Mouse (Mus musculus): ENCODE measurements around the gene Sept4. TPM values are rescaled to one million over a fixed set of nuclear protein-coding genes. Genes with fewer than 3 reads are reported as not detected.
A peak's percentile ranks its signal among the peaks of the same experiment; 100 is the strongest.

Gene Sept4
- total RNA-seq, 2 experiments from 2014 or later = 1.3 TPM; not detected in 1

DNA sequence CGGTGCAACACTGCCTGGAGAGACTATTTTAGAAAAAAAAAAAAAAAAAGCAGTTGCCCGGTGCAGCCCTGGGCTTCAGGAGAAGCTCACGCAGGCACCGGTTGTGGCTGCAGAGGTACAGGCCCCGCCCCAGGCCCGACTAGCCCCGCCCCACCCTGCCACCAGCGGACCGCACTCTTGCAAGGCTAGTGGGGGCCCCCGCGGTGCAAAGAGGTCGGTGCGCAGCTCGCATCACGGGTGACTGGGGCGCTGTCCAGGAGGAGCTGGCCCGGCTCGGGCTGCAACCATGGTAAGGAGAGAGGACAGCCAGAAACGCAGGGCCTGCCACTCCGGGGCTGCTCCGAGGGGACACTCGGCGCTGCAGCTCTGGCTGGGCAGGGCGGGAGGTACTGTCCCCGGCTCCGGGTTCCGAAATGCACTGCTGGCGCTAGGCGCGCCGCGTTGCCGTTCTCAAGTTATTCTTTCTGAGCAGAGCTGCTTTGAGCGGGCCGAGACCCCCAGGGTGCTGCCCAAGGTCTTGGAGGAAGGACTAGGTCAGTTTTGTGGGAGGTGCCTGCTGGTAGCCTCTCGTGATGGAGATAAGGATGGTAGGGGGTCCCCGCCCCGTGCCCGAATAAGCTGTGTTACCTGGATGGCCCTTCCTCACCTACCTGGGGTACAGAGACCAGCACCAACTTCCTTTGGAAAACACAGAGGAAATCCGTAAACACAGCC is 9.7 kb downstream of the Sept4 start:
- ATAC-seq (replicated peaks; ENCODE audit: poor library complexity, severe bottlenecking) = peak; percentile 91

DNA sequence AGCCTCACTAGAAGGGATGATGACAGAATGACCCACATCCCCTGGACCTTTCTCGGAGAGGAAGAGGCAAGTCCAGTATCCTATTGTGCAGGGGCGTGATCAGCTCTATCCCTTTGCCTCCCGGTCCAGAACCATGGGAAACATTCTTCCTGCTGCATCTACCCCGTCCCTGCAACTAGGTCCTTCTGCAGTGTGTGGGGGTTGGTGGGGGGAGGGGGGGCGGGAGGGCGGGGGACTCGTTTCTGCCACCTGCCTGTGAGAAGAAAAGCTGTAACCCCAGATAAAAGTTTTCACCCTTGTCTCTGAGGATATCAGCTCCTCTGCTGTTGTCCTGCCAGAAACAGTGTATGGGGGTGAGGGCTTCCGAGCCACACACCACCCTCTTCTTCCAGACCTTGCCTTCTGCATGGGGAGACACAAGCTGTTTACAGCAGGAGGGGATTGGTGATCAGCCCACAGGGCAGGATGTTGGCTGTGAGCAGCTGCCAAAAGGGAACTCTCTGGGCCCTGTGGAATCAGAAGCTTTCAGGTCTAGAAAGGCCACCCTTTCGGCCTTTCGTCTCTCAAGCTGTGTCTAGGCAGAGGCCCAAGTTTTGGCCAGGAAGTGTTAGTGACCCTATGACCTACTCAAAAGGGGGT is 10.4 kb downstream of the Sept4 start:
- ATAC-seq (replicated peaks; ENCODE audit: poor library complexity, severe bottlenecking) = 0 out of 2 replicates have a peak, but pooled peaks have one; percentile 14

DNA sequence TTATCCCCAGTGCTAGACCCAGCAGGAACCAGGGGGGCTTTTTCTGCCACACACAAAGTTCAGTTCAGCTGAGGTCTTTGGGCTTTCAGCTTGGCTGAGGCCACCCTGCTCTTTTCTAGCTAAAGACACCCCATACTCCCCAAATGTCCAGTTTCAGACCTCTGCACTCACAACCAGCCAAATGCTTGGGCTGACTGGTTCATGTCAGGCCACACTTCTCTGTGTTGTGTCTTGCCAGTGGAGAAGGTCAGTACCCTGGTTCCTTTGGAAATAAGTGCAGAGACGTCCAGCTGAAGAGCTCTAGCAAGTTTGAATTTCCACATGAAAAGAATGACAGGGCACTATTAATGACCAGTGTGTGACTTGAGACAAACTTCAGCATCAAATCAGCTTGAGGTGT is 11.0 kb downstream of the Sept4 start:
- no peak for ATAC-seq (replicated peaks; ENCODE audit: poor library complexity, severe bottlenecking)

DNA sequence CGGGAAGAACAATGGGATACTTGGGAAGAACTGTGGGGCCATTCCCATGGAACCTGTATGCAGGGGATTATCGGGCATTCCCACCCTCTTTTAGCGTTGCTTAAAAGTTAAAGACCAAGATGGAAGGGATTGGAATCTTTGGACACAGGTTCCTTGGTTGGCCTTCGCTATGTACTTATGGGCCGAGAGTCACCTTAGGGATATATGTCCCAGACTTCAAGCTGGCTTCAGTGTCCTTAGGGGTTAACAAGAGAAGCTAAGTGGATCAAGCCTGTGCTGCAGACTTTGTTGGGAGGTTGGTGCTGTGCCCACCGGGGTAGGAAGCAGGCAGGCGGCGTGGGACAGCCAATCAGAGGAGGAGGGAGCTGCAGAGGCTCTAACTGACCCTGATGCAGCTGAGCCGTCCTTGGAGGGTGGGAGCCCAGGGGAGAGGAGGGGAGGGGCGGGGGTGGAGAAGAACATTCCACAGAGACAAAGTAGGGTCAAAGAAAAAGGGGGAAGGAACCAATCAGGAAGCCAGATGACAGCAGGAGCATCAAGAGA is 11.9 kb downstream of the Sept4 start:
- ATAC-seq (replicated peaks; ENCODE audit: poor library complexity, severe bottlenecking) = no peak

DNA sequence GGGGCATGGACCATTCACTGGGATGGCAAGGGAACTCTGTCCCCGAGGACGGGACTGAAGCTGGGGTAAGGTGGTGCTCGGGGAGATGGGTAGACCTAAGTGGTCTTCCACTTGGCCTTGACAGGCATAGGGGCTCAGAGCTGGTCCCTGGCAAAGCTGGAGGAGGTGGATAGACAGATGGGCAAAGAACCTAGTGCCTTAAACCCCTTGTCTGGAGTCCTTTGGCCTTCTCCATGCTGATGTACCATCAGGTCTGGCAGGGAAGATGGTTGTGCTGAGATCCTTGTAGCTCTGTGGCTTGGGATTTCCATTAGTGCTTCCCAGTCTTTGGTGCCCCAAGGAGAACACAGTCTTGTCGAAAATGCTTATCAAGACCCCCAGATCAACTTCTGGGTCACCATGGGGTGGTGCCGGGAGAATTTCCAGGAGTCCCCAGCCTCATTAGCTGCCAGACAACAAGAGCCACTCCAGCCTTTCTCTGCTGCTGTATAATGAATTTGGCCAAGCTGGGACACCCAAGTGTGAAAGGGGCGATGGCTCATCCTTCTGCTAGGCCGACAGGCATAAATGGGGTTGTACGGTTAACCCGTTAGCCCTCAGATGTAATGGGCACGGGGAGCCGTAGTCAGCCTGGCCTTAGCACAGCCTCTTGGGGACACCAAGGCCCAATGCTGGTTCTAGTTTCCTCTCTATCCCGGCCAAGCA is 12.6 kb downstream of the Sept4 start:
- ATAC-seq (replicated peaks; ENCODE audit: poor library complexity, severe bottlenecking) = no peak

DNA sequence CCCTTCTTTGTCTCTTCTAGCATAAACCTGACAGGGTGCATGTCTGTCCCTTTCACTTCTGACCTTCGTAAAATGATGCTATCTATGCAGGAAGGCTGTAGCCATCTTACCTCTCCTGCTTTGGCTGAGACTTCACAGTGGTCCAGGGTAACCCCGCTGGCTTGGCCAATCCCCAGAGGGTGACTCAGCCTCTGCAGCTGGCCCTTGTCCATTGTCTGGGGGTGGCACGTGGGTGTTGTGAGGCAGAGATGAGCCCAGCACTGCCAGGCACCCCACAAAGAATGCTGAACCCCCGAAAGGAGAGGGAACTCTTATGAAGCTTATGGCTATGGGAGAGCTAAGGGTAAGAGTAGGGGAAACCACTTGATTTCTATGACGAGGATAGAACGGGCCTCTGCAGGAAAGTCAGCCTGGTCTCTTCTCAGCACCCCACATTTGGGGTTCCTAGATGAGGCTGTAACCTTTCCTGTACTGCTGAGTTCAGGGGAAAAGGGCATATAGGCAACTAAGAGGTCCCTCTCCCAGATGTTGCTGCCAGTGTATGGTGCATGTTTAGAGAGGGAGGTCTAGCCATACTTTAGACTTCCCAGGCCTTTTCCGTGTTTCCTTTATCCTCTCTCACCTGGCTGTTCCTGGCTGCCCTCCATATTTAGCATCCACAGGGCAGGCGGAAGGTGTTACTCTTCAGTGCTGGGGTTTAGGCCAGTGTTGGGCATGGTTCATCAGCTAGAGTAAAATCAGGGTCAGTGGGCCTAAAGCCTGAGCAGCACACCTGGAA is 13.4 kb downstream of the Sept4 start:
- ATAC-seq (replicated peaks; ENCODE audit: poor library complexity, severe bottlenecking) = no peak

DNA sequence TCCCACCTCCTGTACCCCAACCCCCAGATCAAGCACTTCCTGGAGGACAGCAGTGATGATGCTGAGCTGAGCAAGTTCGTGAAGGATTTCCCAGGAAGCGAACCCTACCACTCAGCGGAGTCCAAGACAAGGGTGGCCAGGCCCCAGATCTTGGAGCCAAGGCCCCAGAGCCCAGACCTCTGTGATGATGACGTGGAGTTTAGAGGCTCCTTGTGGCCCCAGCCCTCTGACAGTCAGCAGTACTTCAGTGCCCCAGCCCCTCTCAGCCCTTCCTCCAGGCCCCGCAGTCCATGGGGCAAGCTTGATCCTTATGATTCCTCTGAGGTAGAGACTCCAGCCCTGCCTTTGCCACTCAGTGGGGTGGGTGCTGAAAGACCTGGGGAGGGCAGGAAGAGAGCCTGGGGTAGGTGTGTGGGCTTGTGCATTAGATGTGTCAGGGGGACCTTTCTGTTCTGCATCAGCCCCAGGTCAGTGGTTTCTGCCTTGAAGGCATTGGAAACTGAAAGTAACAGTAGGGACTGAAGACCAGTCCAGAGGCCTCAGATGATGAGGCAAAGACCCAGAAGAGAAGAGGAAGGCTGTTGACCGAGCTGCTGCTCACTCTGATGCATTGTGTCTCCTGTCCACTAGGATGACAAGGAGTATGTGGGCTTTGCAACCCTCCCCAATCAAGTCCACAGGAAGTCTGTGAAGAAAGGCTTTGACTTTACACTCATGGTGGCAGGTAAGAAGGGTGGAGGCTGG is 14.8 kb downstream of the Sept4 start:
- ATAC-seq (replicated peaks; ENCODE audit: poor library complexity, severe bottlenecking) = peak; percentile 64

DNA sequence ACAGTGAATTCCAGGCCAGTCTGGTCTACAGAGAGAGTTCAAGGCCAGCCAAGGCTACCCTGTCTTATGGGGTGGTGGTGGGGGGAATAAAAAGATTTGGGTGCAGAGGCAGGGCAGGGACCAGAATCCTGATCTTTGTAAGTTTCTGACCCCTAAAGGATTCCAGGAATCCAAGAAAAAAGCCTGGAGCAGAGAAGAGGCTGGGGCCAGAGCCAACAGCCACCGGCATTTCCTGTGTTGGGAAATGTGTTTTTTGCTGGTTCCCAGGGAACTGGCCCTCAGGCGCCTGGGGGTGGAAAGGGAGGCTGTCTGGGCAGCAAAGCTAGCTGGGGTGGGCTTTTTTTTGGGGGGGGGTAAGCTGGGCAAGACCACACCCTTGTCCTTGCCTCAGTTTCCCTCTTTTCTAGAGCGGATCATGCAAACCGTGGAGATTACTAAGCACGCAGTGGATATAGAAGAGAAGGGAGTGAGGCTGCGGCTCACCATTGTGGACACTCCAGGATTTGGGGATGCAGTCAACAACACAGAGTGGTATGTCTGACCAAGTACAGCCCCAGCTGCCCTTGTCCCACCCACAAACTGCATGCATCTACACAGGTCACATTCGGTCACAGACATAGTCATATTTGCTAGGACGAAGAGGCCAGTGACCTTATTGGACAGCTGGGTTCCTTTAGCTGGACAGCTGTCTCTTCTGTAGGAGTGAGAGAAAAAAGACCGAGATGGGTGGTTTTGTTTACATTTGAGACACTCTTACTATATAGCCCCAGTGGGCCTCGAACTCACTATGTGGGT is 16.2 kb downstream of the Sept4 start:
- no peak for ATAC-seq (replicated peaks; ENCODE audit: poor library complexity, severe bottlenecking)

DNA sequence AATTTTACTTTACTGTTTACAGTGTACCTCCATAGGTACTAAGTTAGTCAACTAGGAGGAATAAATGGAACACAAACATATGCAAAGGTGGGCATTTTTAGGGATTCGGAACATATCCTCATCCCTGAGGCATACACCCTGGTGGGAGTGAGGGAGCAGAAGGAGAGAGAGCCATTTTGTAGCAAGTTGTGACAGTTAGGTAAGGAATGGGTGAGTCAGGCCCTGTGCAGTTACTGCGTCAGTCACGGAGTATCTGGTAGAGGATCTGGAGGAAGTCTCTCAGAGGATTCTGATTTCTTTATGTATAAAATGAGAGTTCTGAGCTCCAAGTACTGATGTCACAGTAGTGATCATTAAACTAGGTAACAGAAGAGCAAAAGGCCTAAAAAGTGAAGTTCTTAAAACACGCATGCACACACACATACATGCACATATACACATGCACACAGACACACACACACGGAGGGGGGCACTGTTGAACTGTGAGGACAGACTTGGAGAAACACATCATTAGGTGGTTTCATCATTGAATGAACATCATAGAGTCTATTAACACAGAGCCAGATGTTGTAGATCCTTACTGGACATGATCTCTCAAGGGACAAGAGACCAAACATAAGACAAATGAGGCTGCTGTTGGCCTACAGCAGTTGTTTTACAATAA is 18.6 kb downstream of the Sept4 start:
- ATAC-seq (replicated peaks; ENCODE audit: poor library complexity, severe bottlenecking) = no peak

DNA sequence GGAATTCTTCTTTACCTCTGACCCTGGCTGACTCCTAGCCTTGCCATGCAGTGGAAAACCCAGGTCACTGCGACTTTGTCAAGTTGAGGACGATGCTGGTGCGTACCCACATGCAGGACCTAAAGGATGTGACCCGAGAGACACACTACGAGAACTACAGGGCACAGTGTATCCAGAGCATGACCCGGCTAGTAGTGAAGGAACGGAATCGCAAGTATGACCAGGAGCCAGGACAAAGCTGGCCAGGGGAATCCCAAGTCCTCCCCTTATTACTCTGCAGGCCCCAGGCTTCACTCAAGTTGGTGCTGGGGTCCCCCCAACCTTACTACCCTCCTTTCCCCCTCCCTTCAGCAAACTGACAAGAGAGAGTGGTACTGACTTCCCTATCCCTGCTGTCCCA is 20.9 kb downstream of the Sept4 start:
- no peak for ATAC-seq (replicated peaks; ENCODE audit: poor library complexity, severe bottlenecking)

DNA sequence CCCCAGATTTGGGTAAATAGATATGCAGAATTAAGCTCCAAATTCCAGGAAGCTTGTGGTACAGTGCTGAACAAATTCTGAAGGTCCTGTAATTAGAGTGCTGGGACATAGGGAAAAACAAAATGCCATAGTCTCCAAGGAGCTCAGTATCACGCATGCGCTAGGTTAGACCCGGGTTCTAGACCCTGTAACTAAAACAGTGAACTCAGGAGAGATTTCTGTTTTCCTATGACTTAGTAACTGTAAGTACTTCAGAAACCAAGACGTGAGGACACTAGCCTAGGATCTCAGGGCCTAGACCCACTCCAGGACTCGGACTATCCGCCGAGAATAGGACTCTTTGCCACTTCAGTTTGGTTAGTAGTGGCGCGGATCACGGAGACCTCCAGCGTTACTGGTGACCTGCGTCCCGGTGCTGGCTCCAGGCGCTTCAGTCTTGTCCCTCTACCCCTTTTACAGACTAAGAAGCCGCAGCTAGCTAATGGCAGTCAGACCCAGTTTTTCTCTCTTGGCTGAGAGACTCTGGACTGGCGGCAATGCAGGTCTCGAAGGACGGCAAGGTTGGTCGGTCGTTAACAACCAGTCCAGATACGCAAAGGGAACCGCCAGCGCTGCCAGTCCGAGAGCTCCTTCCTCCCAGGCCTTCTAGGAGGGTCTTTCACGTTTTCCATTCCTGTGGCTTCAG is 22.3 kb downstream of the Sept4 start:
- ATAC-seq (replicated peaks; ENCODE audit: poor library complexity, severe bottlenecking) = no peak

DNA sequence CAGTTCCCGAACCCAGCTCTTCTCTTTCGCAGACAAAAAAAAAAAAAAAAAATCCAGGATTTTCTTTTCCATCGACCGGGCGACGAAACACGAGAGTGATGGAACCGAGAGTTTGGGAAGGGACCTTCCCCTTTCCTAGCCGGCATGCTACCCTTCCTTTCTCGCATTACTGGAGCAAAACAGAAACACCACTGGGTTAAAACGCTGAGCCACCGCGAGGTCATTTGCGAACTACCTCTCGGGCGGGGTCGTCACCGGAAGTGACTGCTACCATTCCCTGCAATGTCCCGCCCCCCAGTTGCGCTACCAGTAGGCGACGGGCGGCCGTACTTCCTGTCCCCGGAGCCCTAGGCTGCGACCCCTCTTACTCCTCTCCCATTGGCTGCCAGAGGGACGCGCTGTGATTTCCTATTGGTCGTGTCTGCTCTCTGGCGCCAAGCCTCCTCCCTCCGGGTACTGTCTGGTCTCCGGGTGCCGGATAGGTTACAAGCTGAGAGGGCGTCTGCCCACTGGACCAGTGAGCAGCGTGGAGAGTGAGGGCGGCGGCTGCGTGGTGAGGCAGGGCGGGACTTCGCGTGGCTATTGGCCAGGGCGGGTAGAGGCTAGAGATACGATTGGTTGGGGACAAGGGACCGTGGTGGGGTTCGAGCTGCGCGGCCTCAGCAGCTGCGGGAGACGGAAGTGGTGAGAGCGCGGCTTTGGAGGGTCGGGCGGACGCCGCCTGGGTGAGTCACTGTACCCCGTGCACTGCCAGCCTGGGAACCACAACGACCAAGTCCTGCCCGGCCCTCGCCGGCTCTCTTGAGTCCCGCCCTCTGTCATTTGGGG is 23.0 kb downstream of the Sept4 start, which contains the start of gene Mtmr4:
Gene Mtmr4 (plus strand): TSS at position 637 of the 828 bp plus-strand sequence.
- ATAC-seq (replicated peaks; ENCODE audit: poor library complexity, severe bottlenecking) = peak; percentile 84

DNA sequence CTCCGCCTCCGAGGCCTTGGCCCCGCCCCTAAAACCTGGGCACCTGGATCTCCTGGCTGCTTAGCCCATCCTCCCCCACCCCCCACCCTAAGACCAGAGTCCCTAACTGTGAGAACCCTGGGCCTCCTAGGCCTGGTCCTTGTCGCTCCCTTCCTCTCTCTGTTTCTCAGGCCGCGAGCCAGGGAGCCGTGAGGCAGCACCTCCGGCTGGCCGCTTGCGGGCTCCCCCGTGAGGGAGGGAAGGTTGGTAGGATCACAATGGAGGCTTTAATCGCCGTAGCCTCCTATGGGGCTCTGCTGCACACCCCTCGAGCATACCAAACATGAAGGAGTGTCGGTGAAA is 23.6 kb downstream of the Sept4 start:
- no peak for ATAC-seq (replicated peaks; ENCODE audit: poor library complexity, severe bottlenecking)

DNA sequence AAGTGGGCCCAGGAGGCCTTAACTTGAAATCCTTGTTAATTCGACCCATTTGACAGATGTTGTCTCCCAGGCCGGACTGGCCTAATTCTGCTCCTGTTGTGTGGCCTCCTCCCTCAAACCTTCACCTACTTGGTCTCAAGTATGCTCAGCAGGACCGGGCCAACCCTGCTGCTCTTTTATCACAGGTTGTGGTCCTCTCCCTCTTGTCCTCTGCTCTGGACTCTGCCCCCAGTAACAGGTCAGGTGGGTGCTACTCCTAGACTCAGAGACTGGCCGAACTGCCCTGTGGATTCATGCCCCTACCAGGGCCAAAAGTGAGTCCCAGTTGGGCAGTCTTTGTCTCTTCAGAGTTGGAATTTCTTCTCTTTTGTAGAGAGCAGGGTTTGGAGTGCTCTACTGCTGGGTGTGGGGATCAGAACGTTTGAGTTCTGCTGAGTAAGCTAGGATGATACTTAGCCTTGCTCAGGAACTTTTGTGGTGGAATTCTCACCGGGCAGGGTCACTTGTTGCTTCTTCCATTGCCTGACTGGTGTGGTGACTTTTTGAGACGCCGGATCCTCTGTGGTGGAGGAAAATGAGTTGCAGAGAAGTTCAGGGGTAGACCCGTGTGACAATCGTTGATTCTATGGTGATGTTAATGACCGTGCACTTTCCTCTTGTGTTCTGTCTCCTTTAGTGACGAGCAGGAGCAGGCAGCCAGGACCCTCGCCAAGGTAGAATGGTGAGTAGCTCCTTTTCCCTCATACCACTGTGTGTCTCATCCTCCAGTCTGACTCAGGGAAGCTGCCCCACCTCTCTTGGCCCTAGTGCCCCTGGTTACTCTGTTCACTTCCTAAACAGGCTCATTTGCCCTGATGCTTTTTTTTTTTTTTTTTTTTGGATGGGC is 24.3 kb downstream of the Sept4 start:
- no peak for ATAC-seq (replicated peaks; ENCODE audit: poor library complexity, severe bottlenecking)

DNA sequence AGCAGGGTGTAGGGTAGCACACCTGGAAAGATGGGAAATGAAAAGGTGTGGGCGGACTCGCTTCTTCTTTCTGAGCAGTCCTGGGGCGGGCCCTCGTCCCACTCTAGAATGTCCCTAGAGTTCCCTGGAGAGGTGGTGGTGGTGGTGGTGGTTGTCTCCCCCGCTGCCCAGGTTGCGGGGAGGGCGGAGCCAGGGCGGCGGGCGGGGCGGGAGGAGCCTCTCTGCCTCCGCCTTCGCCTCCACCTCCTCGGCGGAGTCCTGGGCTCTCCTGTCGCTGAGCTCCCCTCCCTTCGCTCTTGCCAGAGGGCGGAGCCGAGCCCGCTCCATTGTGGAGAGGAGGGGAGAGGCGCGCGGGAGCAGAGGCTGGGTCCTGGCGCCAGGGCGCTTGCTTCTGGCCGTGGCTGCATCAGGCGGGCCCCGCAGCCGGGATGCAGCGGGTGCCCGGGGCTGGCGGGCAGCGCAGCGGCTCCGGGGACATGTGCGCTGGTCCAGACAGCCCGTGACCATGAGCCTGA is 26.7 kb downstream of the Sept4 start:
- ATAC-seq (replicated peaks; ENCODE audit: poor library complexity, severe bottlenecking) = peak; percentile 26

DNA sequence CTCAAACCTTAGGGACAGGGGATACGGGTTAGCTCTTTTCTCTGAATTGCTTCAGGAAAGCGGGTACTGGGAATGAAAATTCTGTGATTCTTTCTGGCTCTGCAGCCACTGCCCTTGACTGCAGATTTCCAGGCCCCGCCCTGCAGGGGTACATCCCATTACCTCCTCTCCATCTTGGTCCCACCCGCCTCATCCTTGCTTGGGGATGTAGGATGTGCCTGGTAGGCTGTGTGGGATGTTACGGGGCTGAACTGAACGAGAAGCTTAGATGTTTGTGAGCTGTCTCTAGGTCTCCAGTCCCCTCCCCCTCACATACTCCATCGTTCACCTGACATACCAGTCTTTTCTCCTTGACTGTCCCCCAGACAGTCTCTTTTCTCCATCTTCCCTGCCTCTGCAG is 27.3 kb downstream of the Sept4 start:
- ATAC-seq (replicated peaks; ENCODE audit: poor library complexity, severe bottlenecking) = no peak

Data from granulocyte monocyte progenitor cell, adult 5-6 weeks (primary cell).